Mouse (Mus musculus): Measurements from ENCODE around the gene Prtg. TPM values are rescaled to one million over a fixed set of nuclear protein-coding genes. Genes with fewer than 3 reads are reported as not detected.

Gene Prtg
- total and polyA plus RNA-seq, 3 experiments: not detected

DNA sequence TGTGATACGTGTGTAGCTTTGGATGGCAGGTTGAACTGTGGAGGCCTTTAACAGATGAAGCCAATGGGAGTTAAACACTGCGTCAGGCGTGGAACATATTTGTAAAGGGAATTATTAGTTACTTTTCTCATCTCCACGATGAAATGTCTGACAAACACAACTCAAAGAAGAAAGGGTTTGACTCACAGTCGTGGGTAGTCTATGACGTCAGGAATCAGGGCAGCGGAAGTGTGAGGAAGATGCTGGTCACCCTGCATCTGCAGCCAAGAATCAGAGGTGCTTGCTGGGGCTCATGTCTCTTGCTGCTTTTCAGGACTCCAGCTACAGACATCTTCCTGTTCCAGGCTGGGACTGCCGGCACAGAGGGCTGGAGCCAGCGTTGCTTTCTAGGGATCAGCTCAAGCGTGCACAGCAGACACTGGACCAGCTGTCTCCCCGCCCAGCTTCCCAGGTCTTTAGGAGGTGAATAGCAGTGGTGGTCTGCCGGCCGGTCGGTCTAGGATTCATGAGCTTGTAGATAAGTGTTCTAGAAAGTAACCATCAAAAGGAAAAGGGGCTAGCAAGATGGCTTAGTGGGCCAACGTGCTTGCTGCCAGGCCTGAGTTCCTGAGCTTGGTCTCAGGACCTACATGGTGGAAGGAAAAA is 32.8 kb downstream of the Prtg start:
- H3K36me3 ChIP-seq (ENCODE audit: control insufficient read depth in 1 of 2, insufficient read depth in 2 of 2, low read length in 2 of 2): no peaks in the 10 kb centered on the region
- H3K79me2 ChIP-seq (ENCODE audit: control insufficient read depth, insufficient read depth, low read length, poor library complexity): no peaks in the 10 kb centered on the region
- no peak for TF ChIP-seq UBTF (IDR thresholded peaks at IDR 0.05; ENCODE audit: borderline replicate concordance, insufficient read depth, low read depth, low read length)
- TF ChIP-seq MAZ (IDR thresholded peaks at IDR 0.05; ENCODE audit: low read depth, low read length): no peak
- TF ChIP-seq ZMIZ1 (IDR thresholded peaks at IDR 0.05; ENCODE audit: low read depth, low read length): no peak
- no peak for TF ChIP-seq SMC3 (IDR thresholded peaks at IDR 0.05; ENCODE audit: low read depth, low read length)
- TF ChIP-seq GABPA (IDR thresholded peaks at IDR 0.05; ENCODE audit: low read depth, low read length): no peak
- TF ChIP-seq ELF1 (IDR thresholded peaks at IDR 0.05; ENCODE audit: low read depth, low read length): no peak
- no peak for TF ChIP-seq CHD1 (IDR thresholded peaks at IDR 0.05; ENCODE audit: low read depth, low read length)
- TF ChIP-seq EP300 (IDR thresholded peaks at IDR 0.05; ENCODE audit: low read depth in 1 of 2, low read length in 2 of 2): no peak
- no peak for DNase-seq (ENCODE audit: low read depth, low spot score)
- H3K4me3 ChIP-seq (ENCODE audit: control insufficient read depth in 1 of 2, insufficient read depth in 1 of 2, low read depth in 2 of 2, low read length in 2 of 2): no peak overlapping the region
- peaks cover 15 to 18% of the 10 kb centered on the region in 2 experiments for H3K27me3 ChIP-seq (ENCODE audit: control insufficient read depth in 1 of 2, insufficient read depth in 2 of 2, low read length in 2 of 2)
- no peaks in the 10 kb centered on the region for H3K4me1 ChIP-seq (ENCODE audit: control insufficient read depth in 1 of 2, insufficient read depth in 2 of 2, low read length in 2 of 2)
- no peaks in the 10 kb centered on the region for H3K9me3 ChIP-seq (replicated peaks; ENCODE audit: insufficient read depth, low read length)
- no peak overlapping the region for H3K27ac ChIP-seq (ENCODE audit: control insufficient read depth, low read depth, low read length)
- H3K9ac ChIP-seq (ENCODE audit: control insufficient read depth, low read depth, low read length, poor library complexity, severe bottlenecking): no peak overlapping the region

DNA sequence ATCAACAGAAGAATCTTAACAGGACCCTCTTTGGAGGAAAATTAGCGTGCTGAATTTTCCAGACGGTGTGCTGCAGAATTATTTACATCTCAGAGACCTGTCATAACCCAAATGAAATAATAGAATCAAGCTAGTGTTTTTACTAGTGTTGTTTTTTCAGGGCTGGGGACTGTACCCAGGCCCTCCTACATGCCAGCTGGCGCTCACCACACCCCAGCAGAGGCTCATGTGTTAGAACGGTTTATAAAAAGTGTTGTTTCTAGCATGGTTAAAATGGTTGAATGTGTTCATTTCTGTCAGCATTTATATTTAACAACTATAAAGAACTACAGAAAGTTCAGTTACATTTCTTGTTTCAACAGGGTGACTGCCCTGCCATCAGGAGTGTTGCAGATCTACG is 37.8 kb downstream of the Prtg start:
- H3K79me2 ChIP-seq (ENCODE audit: control insufficient read depth, insufficient read depth, low read length, poor library complexity): no peaks in the 10 kb centered on the region
- H3K4me1 ChIP-seq (ENCODE audit: control insufficient read depth in 1 of 2, insufficient read depth in 2 of 2, low read length in 2 of 2): no peaks in the 10 kb centered on the region
- no peak for DNase-seq (ENCODE audit: low read depth, low spot score)
- no peaks in the 10 kb centered on the region for H3K9me3 ChIP-seq (replicated peaks; ENCODE audit: insufficient read depth, low read length)
- H3K27me3 ChIP-seq (ENCODE audit: control insufficient read depth in 1 of 2, insufficient read depth in 2 of 2, low read length in 2 of 2): peaks cover 2 to 6% of the 10 kb centered on the region in 2 experiments
- H3K4me3 ChIP-seq (ENCODE audit: control insufficient read depth in 1 of 2, insufficient read depth in 1 of 2, low read depth in 2 of 2, low read length in 2 of 2): no peak overlapping the region
- no peaks in the 10 kb centered on the region for H3K36me3 ChIP-seq (ENCODE audit: control insufficient read depth in 1 of 2, insufficient read depth in 2 of 2, low read length in 2 of 2)
- no peak overlapping the region for H3K27ac ChIP-seq (ENCODE audit: control insufficient read depth, low read depth, low read length)
- TF ChIP-seq KAT2A (conservative IDR thresholded peaks at IDR 0.05; ENCODE audit: low read depth, low read length) (no peak), CHD2 (IDR thresholded peaks at IDR 0.05; ENCODE audit: low read length) (no peak), GABPA (IDR thresholded peaks at IDR 0.05; ENCODE audit: low read depth, low read length) (no peak), ZMIZ1 (IDR thresholded peaks at IDR 0.05; ENCODE audit: low read depth, low read length) (no peak), E2F4 (IDR thresholded peaks at IDR 0.05; ENCODE audit: borderline replicate concordance, low read depth, low read length) (no peak), MXI1 (IDR thresholded peaks at IDR 0.05; ENCODE audit: low read depth, low read length) (no peak), BHLHE40 (IDR thresholded peaks at IDR 0.05; ENCODE audit: borderline replicate concordance, low read depth, low read length) (no peak), CHD1 (IDR thresholded peaks at IDR 0.05; ENCODE audit: low read depth, low read length) (no peak)
- no peak overlapping the region for H3K9ac ChIP-seq (ENCODE audit: control insufficient read depth, low read depth, low read length, poor library complexity, severe bottlenecking)

DNA sequence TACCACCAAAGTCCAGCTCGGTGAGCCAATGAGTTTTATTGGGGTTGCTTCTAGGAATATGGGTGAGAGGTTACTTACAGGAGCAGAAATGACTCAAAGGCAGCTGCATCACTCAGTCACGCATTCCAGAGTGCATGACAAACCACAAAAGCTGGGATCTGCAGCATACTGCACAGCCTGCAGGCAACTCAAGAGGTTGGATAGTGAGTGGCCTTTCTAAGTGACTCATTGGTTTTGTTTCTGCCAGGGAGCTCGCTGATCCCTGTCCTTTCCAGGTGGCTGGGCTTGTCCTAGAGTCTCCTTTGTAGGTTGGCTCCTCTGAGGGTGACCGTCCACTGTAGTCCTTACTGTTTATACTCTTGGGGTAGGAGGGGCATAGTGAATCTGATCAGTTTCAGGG is 39.5 kb downstream of the Prtg start:
- no peaks in the 10 kb centered on the region for H3K9me3 ChIP-seq (replicated peaks; ENCODE audit: insufficient read depth, low read length)
- H3K4me1 ChIP-seq (ENCODE audit: control insufficient read depth in 1 of 2, insufficient read depth in 2 of 2, low read length in 2 of 2): no peaks in the 10 kb centered on the region
- no peaks in the 10 kb centered on the region for H3K79me2 ChIP-seq (ENCODE audit: control insufficient read depth, insufficient read depth, low read length, poor library complexity)
- no peak overlapping the region for H3K9ac ChIP-seq (ENCODE audit: control insufficient read depth, low read depth, low read length, poor library complexity, severe bottlenecking)
- peaks cover 2 to 4% of the 10 kb centered on the region in 2 experiments for H3K27me3 ChIP-seq (ENCODE audit: control insufficient read depth in 1 of 2, insufficient read depth in 2 of 2, low read length in 2 of 2)
- no peaks in the 10 kb centered on the region for H3K36me3 ChIP-seq (ENCODE audit: control insufficient read depth in 1 of 2, insufficient read depth in 2 of 2, low read length in 2 of 2)
- no peak for DNase-seq (ENCODE audit: low read depth, low spot score)
- H3K4me3 ChIP-seq (ENCODE audit: control insufficient read depth in 1 of 2, insufficient read depth in 1 of 2, low read depth in 2 of 2, low read length in 2 of 2): no peak overlapping the region
- no peak overlapping the region for H3K27ac ChIP-seq (ENCODE audit: control insufficient read depth, low read depth, low read length)
- TF ChIP-seq POLR2AphosphoS2 (IDR thresholded peaks at IDR 0.05; ENCODE audit: low read length) (no peak), MAX (IDR thresholded peaks at IDR 0.05; ENCODE audit: low read length) (no peak), MAFK (IDR thresholded peaks at IDR 0.05; ENCODE audit: borderline replicate concordance, low read depth, low read length) (no peak), ZKSCAN1 (IDR thresholded peaks at IDR 0.05; ENCODE audit: low read depth, low read length) (no peak), MAZ (IDR thresholded peaks at IDR 0.05; ENCODE audit: low read depth, low read length) (no peak), ZMIZ1 (IDR thresholded peaks at IDR 0.05; ENCODE audit: low read depth, low read length) (no peak), KAT2A (conservative IDR thresholded peaks at IDR 0.05; ENCODE audit: low read depth, low read length) (no peak), ZNF384 (IDR thresholded peaks at IDR 0.05; ENCODE audit: low read depth, low read length) (no peak), RCOR1 (IDR thresholded peaks at IDR 0.05; ENCODE audit: low read depth, low read length) (no peak), RAD21 (IDR thresholded peaks at IDR 0.05; ENCODE audit: low read depth, low read length) (no peak), USF2 (IDR thresholded peaks at IDR 0.05; ENCODE audit: borderline replicate concordance in 1 of 2, insufficient read depth in 1 of 2, low read depth in 1 of 2, low read length in 2 of 2) (no peak), SIN3A (IDR thresholded peaks at IDR 0.05; ENCODE audit: low read length) (no peak), TAL1 (IDR thresholded peaks at IDR 0.05; ENCODE audit: low read length) (no peak), ZC3H11A (IDR thresholded peaks at IDR 0.05; ENCODE audit: low read depth, low read length) (no peak), HCFC1 (IDR thresholded peaks at IDR 0.05; ENCODE audit: low read depth, low read length) (no peak), CHD2 (IDR thresholded peaks at IDR 0.05; ENCODE audit: low read length) (no peak)

All from MEL (cell line).